Mouse (Mus musculus) myocyte (in vitro differentiated cells): ENCODE results near the gene Gm20388.

Source experiments
- CEBPB ChIP-seq: IDR thresholded peaks from 2 replicates; pipeline ENCODE4 v1.6.1; 2011; ENCODE audit warnings: mild to moderate bottlenecking, moderate library complexity; ENCODE audit not compliant: poor library complexity, insufficient read depth, severe bottlenecking
- MAX ChIP-seq: IDR thresholded peaks from one replicate; pipeline ENCODE4 v1.6.1; 2011; ENCODE audit warnings: low read depth, mild to moderate bottlenecking, control low read depth
- POLR2A ChIP-seq: IDR thresholded peaks from one replicate; pipeline ENCODE4 v1.6.1; 2011; ENCODE audit warnings: low read depth, mild to moderate bottlenecking, control low read depth, moderate library complexity; ENCODE audit not compliant: insufficient read length
- SRF ChIP-seq: IDR thresholded peaks from one replicate; pipeline ENCODE4 v1.6.1; 2011; ENCODE audit warnings: low read depth; ENCODE audit not compliant: control insufficient read depth, insufficient read length
- TCF3 ChIP-seq: IDR thresholded peaks from one replicate; pipeline ENCODE4 v1.6.1; 2011; ENCODE audit warnings: low read depth, control low read depth; ENCODE audit not compliant: insufficient read length

DNA sequence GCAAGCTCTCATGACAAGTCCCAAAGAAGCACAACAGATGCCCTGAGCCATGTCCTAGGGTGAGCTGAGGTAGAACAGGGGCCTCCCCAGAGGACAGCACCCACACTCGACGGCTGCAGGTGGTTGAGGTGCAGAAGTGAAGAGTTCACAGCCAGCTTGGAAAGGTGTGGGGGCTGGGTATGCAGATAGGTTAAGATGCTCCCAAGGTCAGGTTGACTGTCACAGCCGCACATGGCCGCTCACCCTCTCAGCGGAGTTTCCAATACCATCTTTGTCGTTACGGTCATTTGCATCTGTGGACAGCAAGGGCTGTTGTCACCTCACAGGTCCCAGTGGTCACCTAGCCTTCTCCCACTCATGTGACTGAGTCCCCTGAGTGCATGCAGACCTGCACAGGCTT lies 480.0 kb downstream of the Gm20388 start:
- TF ChIP-seq POLR2A (no peak), TCF3 (no peak), CEBPB (no peak), SRF (no peak), MAX (no peak)
